Mouse (Mus musculus) stomach, postnatal 0 days (tissue): ENCODE measurements around the gene Sar1b.
A peak's percentile ranks its signal among the peaks of the same experiment; 100 is the strongest.

Experiments used
- CTCF ChIP-seq: IDR thresholded peaks from 2 replicates; pipeline ENCODE4 v1.5.1; 2016; ENCODE audit warnings: antibody characterized with exemption, low read depth, mild to moderate bottlenecking, moderate library complexity
- EP300 ChIP-seq: optimal IDR thresholded peaks from 2 replicates; pipeline ENCODE3; 2016; ENCODE audit warnings: antibody characterized with exemption

- no peak for TF ChIP-seq EP300
- TF ChIP-seq CTCF: 0 out of 2 replicates have a peak, but pooled peaks have one; percentile 1
These were observed 7.7 kb upstream of the Sar1b start for GRCm38 (mm10) chr11:51755621-51756311.
